Mouse (Mus musculus) neural tube, embryonic 14.5 days (tissue): ENCODE measurements at regions not wholly inside any gene's neighbourhood (a gene's known extent, or its start where the extent isn't known, plus 50 kb on each side); places are given as distances from the start of the nearest gene placed in this dataset.
"Not testable (repeated sequence)": the region's sequence is repeated elsewhere in the genome, so short reads cannot be mapped to it uniquely, and the experiment has no call there.

Experiments used
- ATAC-seq: fragments of 200-750 bp; cut with Nextera tagmentation; 2 replicates; pipeline ENCODE4 v1.8.0; 2017; ENCODE audit warnings: low read depth, mild to moderate bottlenecking, moderate TSS enrichment, moderate library complexity
- H3K27ac ChIP-seq: fragments of 300-500 bp; sonication (generic); 2 replicates; pipeline ENCODE4 v1.5.1; 2014; ENCODE audit warnings: low read depth, mild to moderate bottlenecking, control low read depth, low read length, moderate library complexity, mixed read lengths
- H3K27me3 ChIP-seq: fragments of 300-500 bp; sonication (generic); 2 replicates; pipeline ENCODE4 v1.6.1; 2014; ENCODE audit warnings: low read length; ENCODE audit not compliant: control insufficient read depth, insufficient read depth
- H3K36me3 ChIP-seq: fragments of 300-500 bp; sonication (generic); 2 replicates; pipeline ENCODE4 v1.6.1; 2014; ENCODE audit warnings: low read length, mixed read lengths; ENCODE audit not compliant: control insufficient read depth, insufficient read depth
- H3K4me1 ChIP-seq: fragments of 300-500 bp; sonication (generic); 2 replicates; pipeline ENCODE4 v1.6.1; 2014; ENCODE audit warnings: low read length; ENCODE audit not compliant: control insufficient read depth, insufficient read depth
- H3K4me2 ChIP-seq: fragments of 300-500 bp; sonication (generic); 2 replicates; pipeline ENCODE4 v1.6.1; 2014; ENCODE audit warnings: mild to moderate bottlenecking, low read depth, low read length, control low read depth
- H3K4me3 ChIP-seq: fragments of 300-500 bp; sonication (generic); 2 replicates; pipeline ENCODE4 v1.5.1; 2014; ENCODE audit warnings: low read depth, low read length, control low read depth, mixed read lengths
- H3K9ac ChIP-seq: fragments of 300-500 bp; sonication (generic); replicated peaks from 2 replicates; pipeline ENCODE4 v1.6.1; 2014; ENCODE audit warnings: low read depth, mild to moderate bottlenecking, control low read depth, low read length, mixed read lengths
- H3K9me3 ChIP-seq: fragments of 300-500 bp; sonication (generic); 2 replicates; pipeline ENCODE4 v1.6.1; 2016; ENCODE audit warnings: low read length; ENCODE audit not compliant: control insufficient read depth
- WGBS: fragments of 180-500 bp; shearing (Covaris S2); extraction: QIAGEN DNeasy Blood & Tissue Kit; methylation state at CpG from one replicate; pipeline ENCODE4 v1.1.7; 2014; 5-methylcytosine and 5-hydroxymethylcytosine counted together

- ATAC-seq, H3K4me1 ChIP-seq, H3K9ac ChIP-seq, H3K36me3 ChIP-seq, H3K4me3 ChIP-seq, H3K9me3 ChIP-seq, H3K27ac ChIP-seq, H3K27me3 ChIP-seq, H3K4me2 ChIP-seq: not testable (repeated sequence)
- 80% methylated on average over 2 of the region's 3 CpGs for WGBS
Observed at GRCm38 (mm10) chrX:93917367-93917766, 51.1 kb upstream of the AU015836 start.
